Mouse (Mus musculus) liver, adult 2 months (tissue): Measurements from ENCODE around the gene Kctd4.

Experiments used
- CTCF ChIP-seq: fragments of 200-500 bp; IDR thresholded peaks from 2 replicates; pipeline ENCODE4 v1.5.1; 2011; ENCODE audit warnings: low read depth, low read length, control low read depth
- POLR2A ChIP-seq: fragments of 200-500 bp; IDR thresholded peaks from 2 replicates; pipeline ENCODE4 v1.6.1; 2011; ENCODE audit warnings: low read length, control low read depth; ENCODE audit not compliant: insufficient read depth; ENCODE audit errors: extremely low read depth

- TF ChIP-seq POLR2A, result no peak
- TF ChIP-seq CTCF, result no peak
These were observed 8.4 kb downstream of the Kctd4 start for GRCm38 (mm10) chr14:75963215-75963614.
